Mouse (Mus musculus) neutrophil, adult 83 days (primary cell): ENCODE results near the gene Igfbp5. TPM values are rescaled to one million over a fixed set of nuclear protein-coding genes. Genes with fewer than 3 reads are reported as not detected.

Source experiments
- total RNA-seq, 2 experiments: library from RNA; stranded (reverse); gene quantifications; one replicate each; pipeline ENCODE4 v1.2.4; 2023

Gene Igfbp5
- under 1 TPM; 0.64 to 0.68 TPM for total RNA-seq

GRCm38 (mm10) chr1:72874287-72875211 is at the start of gene Igfbp5:
Gene Igfbp5, minus strand, starts transcription at chr1:72874884.

GRCm38 (mm10) chr1:72823751-72824706 is 50.7 kb downstream of the Igfbp5 start, which contains the start of gene Igfbp2:
Gene Igfbp2, plus strand, starts transcription at chr1:72824503.

Other genes starting within 250 kb of the Igfbp5 start
- gene Ankar, start 174.3 kb downstream of the Igfbp5 start, total RNA-seq: not detected
- 100 to 1,000 TPM; 877 to 967 TPM for gene Rpl37a, start 163.6 kb downstream of the Igfbp5 start, total RNA-seq
- gene Igfbp2, start 50.4 kb downstream of the Igfbp5 start, total RNA-seq: not detected
- gene Tnp1, start 141.0 kb upstream of the Igfbp5 start, total RNA-seq: not detected